Mouse (Mus musculus): ENCODE data around the gene Gp1ba. TPM values are rescaled to one million over a fixed set of nuclear protein-coding genes. Genes with fewer than 3 reads are reported as not detected.

Gene Gp1ba
- polyA plus RNA-seq, 1 experiment from 2014 or later, result 0.37 TPM

GRCm38 (mm10) chr11:70667271-70668150 lies 28.6 kb downstream of the Gp1ba start:
- no peaks in the 10 kb centered on the region for H3K9me3 ChIP-seq (ENCODE audit: control insufficient read depth, low read length)
- DNase-seq (ENCODE audit: low spot score) (no peak), ATAC-seq (replicated peaks; ENCODE audit: low FRiP score, low TSS enrichment, low read depth) (no peak)
- WGBS, result 69% methylated on average over 14 of the region's 14 CpGs
- H3K27me3 ChIP-seq (replicated peaks; ENCODE audit: control insufficient read depth, insufficient read depth, low read length), result no peaks in the 10 kb centered on the region
- H3K4me2 ChIP-seq (ENCODE audit: low read length), result peak overlapping the region; percentile 88
- H3K27ac ChIP-seq (ENCODE audit: low read depth), result peak overlapping the region; percentile 96
- peak overlapping the region; percentile 59 for H3K9ac ChIP-seq (ENCODE audit: low read length)
- peaks cover 21% of the 10 kb centered on the region for H3K4me1 ChIP-seq (replicated peaks; ENCODE audit: control insufficient read depth, insufficient read depth, low read length)
- peak overlapping the region; percentile 70 for H3K4me3 ChIP-seq (ENCODE audit: low read depth, low read length)
- peaks cover 50% of the 10 kb centered on the region for H3K36me3 ChIP-seq (ENCODE audit: control insufficient read depth, insufficient read depth, low read length)

GRCm38 (mm10) chr11:70668335-70668770 lies 29.4 kb downstream of the Gp1ba start:
- no peaks in the 10 kb centered on the region for H3K27me3 ChIP-seq (replicated peaks; ENCODE audit: control insufficient read depth, insufficient read depth, low read length)
- H3K4me1 ChIP-seq (replicated peaks; ENCODE audit: control insufficient read depth, insufficient read depth, low read length), result peaks cover 21% of the 10 kb centered on the region
- peak overlapping the region; percentile 96 for H3K27ac ChIP-seq (ENCODE audit: low read depth)
- peak overlapping the region; percentile 88 for H3K4me2 ChIP-seq (ENCODE audit: low read length)
- H3K9me3 ChIP-seq (ENCODE audit: control insufficient read depth, low read length), result no peaks in the 10 kb centered on the region
- ATAC-seq (replicated peaks; ENCODE audit: low FRiP score, low TSS enrichment, low read depth) (peak; percentile 60), DNase-seq (ENCODE audit: low spot score) (peak; percentile 85)
- H3K36me3 ChIP-seq (ENCODE audit: control insufficient read depth, insufficient read depth, low read length), result peaks cover 47% of the 10 kb centered on the region
- peak overlapping the region; percentile 70 for H3K4me3 ChIP-seq (ENCODE audit: low read depth, low read length)
- WGBS, result under 1% methylated on average over 15 of the region's 15 CpGs
- H3K9ac ChIP-seq (ENCODE audit: low read length), result peak overlapping the region; percentile 59

- peak; percentile 95 for ATAC-seq (replicated peaks; ENCODE audit: low FRiP score, low TSS enrichment, low read depth)
These were observed 30.0 kb downstream of the Gp1ba start, which contains the start of gene Spag7 for GRCm38 (mm10) chr11:70668771-70669505. Gene Spag7, minus strand, starts transcription at chr11:70669416.

GRCm38 (mm10) chr11:70669582-70670345 lies 30.8 kb downstream of the Gp1ba start:
- Histone ChIP-seq H3K9me3 (ENCODE audit: control insufficient read depth, low read length) (no peaks in the 10 kb centered on the region), H3K4me1 (replicated peaks; ENCODE audit: control insufficient read depth, insufficient read depth, low read length) (peaks cover 21% of the 10 kb centered on the region), H3K27ac (ENCODE audit: low read depth) (peak overlapping the region; percentile 96), H3K4me3 (ENCODE audit: low read depth, low read length) (peak overlapping the region; percentile 70), H3K9ac (ENCODE audit: low read length) (peak overlapping the region; percentile 72), H3K4me2 (ENCODE audit: low read length) (peak overlapping the region; percentile 66), H3K27me3 (replicated peaks; ENCODE audit: control insufficient read depth, insufficient read depth, low read length) (no peaks in the 10 kb centered on the region), H3K36me3 (ENCODE audit: control insufficient read depth, insufficient read depth, low read length) (peaks cover 39% of the 10 kb centered on the region)
- peak; percentile 18 for ATAC-seq (replicated peaks; ENCODE audit: low FRiP score, low TSS enrichment, low read depth)
- WGBS, result under 1% methylated on average over 31 of the region's 31 CpGs
- DNase-seq (ENCODE audit: low spot score), result peak; percentile 88

More at GRCm38 (mm10) chr11:70668771-70669505, 30.0 kb downstream of the Gp1ba start, which contains the start of gene Spag7:
- Histone ChIP-seq H3K4me2 (ENCODE audit: low read length) (peak within 1 kb of the TSS; percentile 88), H3K27me3 (replicated peaks; ENCODE audit: control insufficient read depth, insufficient read depth, low read length) (no peaks in the 10 kb centered on the region), H3K4me1 (replicated peaks; ENCODE audit: control insufficient read depth, insufficient read depth, low read length) (peaks cover 21% of the 10 kb centered on the region), H3K9ac (ENCODE audit: low read length) (peak within 1 kb of the TSS; percentile 72), H3K27ac (ENCODE audit: low read depth) (peak within 1 kb of the TSS; percentile 96), H3K9me3 (ENCODE audit: control insufficient read depth, low read length) (no peaks in the 10 kb centered on the region), H3K4me3 (ENCODE audit: low read depth, low read length) (peak within 1 kb of the TSS; percentile 70), H3K36me3 (ENCODE audit: control insufficient read depth, insufficient read depth, low read length) (peaks cover 45% of the 10 kb centered on the region)
- under 1% methylated on average over 44 of the region's 44 CpGs for WGBS
- DNase-seq (ENCODE audit: low spot score), result peak; percentile 98

- Histone ChIP-seq H3K36me3 (ENCODE audit: control insufficient read depth, insufficient read depth, low read length) (peaks cover 39% of the 10 kb centered on the region), H3K27me3 (replicated peaks; ENCODE audit: control insufficient read depth, insufficient read depth, low read length) (no peaks in the 10 kb centered on the region), H3K4me3 (ENCODE audit: low read depth, low read length) (peak overlapping the region; percentile 70), H3K9ac (ENCODE audit: low read length) (peak overlapping the region; percentile 72), H3K4me2 (ENCODE audit: low read length) (peak overlapping the region; percentile 66), H3K27ac (ENCODE audit: low read depth) (peak overlapping the region; percentile 96), H3K9me3 (ENCODE audit: control insufficient read depth, low read length) (no peaks in the 10 kb centered on the region), H3K4me1 (replicated peaks; ENCODE audit: control insufficient read depth, insufficient read depth, low read length) (peaks cover 21% of the 10 kb centered on the region)
- no peak for ATAC-seq (replicated peaks; ENCODE audit: low FRiP score, low TSS enrichment, low read depth)
- no peak for DNase-seq (ENCODE audit: low spot score)
- 49% methylated on average over 14 of the region's 14 CpGs for WGBS
These were observed 31.6 kb downstream of the Gp1ba start for GRCm38 (mm10) chr11:70670483-70670882.

GRCm38 (mm10) chr11:70671333-70672047 lies 32.6 kb downstream of the Gp1ba start:
- 88% methylated on average over 16 of the region's 16 CpGs for WGBS
- ATAC-seq (replicated peaks; ENCODE audit: low FRiP score, low TSS enrichment, low read depth) (no peak), DNase-seq (ENCODE audit: low spot score) (no peak)
- no peaks in the 10 kb centered on the region for H3K9me3 ChIP-seq (ENCODE audit: control insufficient read depth, low read length)
- peaks cover 42% of the 10 kb centered on the region for H3K36me3 ChIP-seq (ENCODE audit: control insufficient read depth, insufficient read depth, low read length)
- H3K9ac ChIP-seq (ENCODE audit: low read length), result no peak overlapping the region
- no peak overlapping the region for H3K4me3 ChIP-seq (ENCODE audit: low read depth, low read length)
- peaks cover 21% of the 10 kb centered on the region for H3K4me1 ChIP-seq (replicated peaks; ENCODE audit: control insufficient read depth, insufficient read depth, low read length)
- peak overlapping the region; percentile 66; the same call in 1 of the 2 replicates for H3K4me2 ChIP-seq (ENCODE audit: low read length)
- H3K27me3 ChIP-seq (replicated peaks; ENCODE audit: control insufficient read depth, insufficient read depth, low read length), result no peaks in the 10 kb centered on the region
- H3K27ac ChIP-seq (ENCODE audit: low read depth), result no peak overlapping the region

- 84% methylated on average over 6 of the region's 6 CpGs for WGBS
- H3K4me1 ChIP-seq (replicated peaks; ENCODE audit: control insufficient read depth, insufficient read depth, low read length), result peaks cover 7% of the 10 kb centered on the region
- no peak overlapping the region for H3K4me2 ChIP-seq (ENCODE audit: low read length)
- DNase-seq (ENCODE audit: low spot score) (no peak), ATAC-seq (replicated peaks; ENCODE audit: low FRiP score, low TSS enrichment, low read depth) (no peak)
- no peaks in the 10 kb centered on the region for H3K9me3 ChIP-seq (ENCODE audit: control insufficient read depth, low read length)
- peaks cover 42% of the 10 kb centered on the region for H3K36me3 ChIP-seq (ENCODE audit: control insufficient read depth, insufficient read depth, low read length)
- H3K27ac ChIP-seq (ENCODE audit: low read depth), result no peak overlapping the region
- H3K27me3 ChIP-seq (replicated peaks; ENCODE audit: control insufficient read depth, insufficient read depth, low read length), result no peaks in the 10 kb centered on the region
- no peak overlapping the region for H3K9ac ChIP-seq (ENCODE audit: low read length)
- H3K4me3 ChIP-seq (ENCODE audit: low read depth, low read length), result no peak overlapping the region
These were observed 35.1 kb downstream of the Gp1ba start for GRCm38 (mm10) chr11:70674014-70674413.

Data from intestine, embryonic 14.5 days (tissue).